Mouse (Mus musculus): ENCODE measurements at regions not wholly inside any gene's neighbourhood (a gene's known extent, or its start where the extent isn't known, plus 50 kb on each side); places are given as distances from the start of the nearest gene placed in this dataset.

DNA sequence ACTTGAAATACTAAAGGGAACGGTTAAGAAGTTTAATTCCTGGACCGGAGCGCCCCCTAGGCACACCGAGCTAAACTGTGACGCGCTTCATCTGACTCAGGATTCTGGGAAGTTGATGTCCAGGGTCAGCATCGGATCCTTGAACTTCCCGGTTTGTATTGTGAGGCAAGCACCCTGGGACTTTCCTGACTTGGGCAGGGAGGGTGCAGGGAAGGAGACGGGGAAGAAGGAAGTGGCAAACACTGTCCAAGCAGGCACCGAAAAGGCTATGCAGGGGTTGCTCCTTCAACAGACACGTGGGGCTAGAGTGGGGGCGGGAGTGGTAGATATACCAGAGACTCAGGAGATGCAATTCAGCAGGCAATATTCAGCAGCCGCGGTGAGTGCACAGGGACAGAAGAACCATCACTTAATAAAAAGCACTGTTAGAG lies 132.7 kb upstream of the Teddm2 start:
- Histone ChIP-seq H3K27ac (peak overlapping the region; percentile 94), H3K36me3 (replicated peaks; ENCODE audit: control insufficient read depth, insufficient read depth, low read depth) (no peaks in the 10 kb centered on the region), H3K4me3 (ENCODE audit: insufficient read depth in 1 of 2, low read depth in 2 of 2, low read length in 2 of 2) (peak overlapping the region; percentile 20 to 49; a peak in 2 of 4 replicates), H3K27me3 (ENCODE audit: control insufficient read depth, insufficient read depth, low read length) (no peaks in the 10 kb centered on the region), H3K9ac (replicated peaks) (peak overlapping the region; percentile 61), H3K4me2 (ENCODE audit: low read depth) (peak overlapping the region; percentile 64), H3K4me1 (replicated peaks; ENCODE audit: control insufficient read depth in 2 of 2, insufficient read depth in 2 of 2, low read length in 1 of 2) (peaks cover 41 to 52% of the 10 kb centered on the region in 2 experiments), H3K9me3 (ENCODE audit: control insufficient read depth, low read length) (no peaks in the 10 kb centered on the region)
- DNase-seq (ENCODE audit: low read depth in 3 of 3, low spot score in 3 of 3) (peak; percentile 66 to 75 (median 70)), ATAC-seq (ENCODE audit: insufficient read depth) (no peak; the same call in 1 of the 2 replicates)
- WGBS (ENCODE audit: insufficient replicate concordance) = 4% methylated on average over 14 of the region's 14 CpGs
- 0 out of 2 replicates have a peak, but pooled peaks have one; percentile 36 for TF ChIP-seq EP300 (IDR thresholded peaks at IDR 0.05; ENCODE audit: low read depth)
- TF ChIP-seq CTCF (IDR thresholded peaks at IDR 0.05; ENCODE audit: low read depth) = peak; percentile 90

DNA sequence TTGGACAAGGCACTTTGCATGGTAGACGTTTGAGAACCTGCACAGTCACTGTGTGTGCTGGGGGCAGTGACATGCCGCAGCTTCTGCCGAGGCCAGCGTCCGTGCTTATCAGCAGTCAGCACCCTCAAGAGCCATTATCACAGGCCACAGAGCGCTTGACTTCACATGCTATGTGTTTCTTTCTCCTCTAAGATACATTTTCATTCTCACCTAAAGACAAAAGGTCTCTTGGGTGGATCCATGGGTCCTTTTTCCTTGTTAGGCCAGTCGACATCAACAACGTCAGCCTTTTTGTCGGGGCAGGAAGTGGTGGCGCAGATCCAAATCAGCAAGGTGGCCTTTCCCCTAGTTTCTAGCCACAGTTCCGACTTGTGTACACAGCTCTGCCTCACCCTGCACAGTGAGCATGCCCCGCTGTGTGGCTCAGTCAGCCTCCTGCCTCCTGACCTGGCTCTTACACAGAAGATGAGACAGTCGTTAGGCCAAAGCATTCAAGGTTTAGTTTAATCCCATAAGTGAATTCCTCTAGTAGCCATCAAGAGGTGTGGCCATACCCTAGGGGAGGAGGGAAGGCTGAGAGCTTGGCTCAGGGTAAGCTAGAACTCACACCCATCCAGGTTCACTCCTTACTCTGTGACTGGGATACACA lies 134.1 kb upstream of the Teddm2 start:
- peaks cover 41 to 57% of the 10 kb centered on the region in 2 experiments for H3K4me1 ChIP-seq (replicated peaks; ENCODE audit: control insufficient read depth in 2 of 2, insufficient read depth in 2 of 2, low read length in 1 of 2)
- peak; percentile 96 for ATAC-seq (ENCODE audit: insufficient read depth)
- peak overlapping the region; percentile 67 for H3K4me2 ChIP-seq (ENCODE audit: low read depth)
- H3K27me3 ChIP-seq (ENCODE audit: control insufficient read depth, insufficient read depth, low read length) = no peaks in the 10 kb centered on the region
- 1% methylated on average over 13 of the region's 13 CpGs for WGBS (ENCODE audit: insufficient replicate concordance)
- peak overlapping the region; percentile 94 for H3K27ac ChIP-seq
- H3K4me3 ChIP-seq (ENCODE audit: insufficient read depth in 1 of 2, low read depth in 2 of 2, low read length in 2 of 2) = peak overlapping the region; percentile 7 to 26; a peak in 1 of 4 replicates
- DNase-seq (ENCODE audit: low read depth in 3 of 3, low spot score in 3 of 3) = peak; percentile 89 to 91 (median 91)
- no peaks in the 10 kb centered on the region for H3K36me3 ChIP-seq (replicated peaks; ENCODE audit: control insufficient read depth, insufficient read depth, low read depth)
- TF ChIP-seq CTCF (IDR thresholded peaks at IDR 0.05; ENCODE audit: low read depth) (peak; percentile 28), EP300 (IDR thresholded peaks at IDR 0.05; ENCODE audit: low read depth) (peak; percentile 93)
- no peaks in the 10 kb centered on the region for H3K9me3 ChIP-seq (ENCODE audit: control insufficient read depth, low read length)
- H3K9ac ChIP-seq (replicated peaks) = peak overlapping the region; percentile 73

DNA sequence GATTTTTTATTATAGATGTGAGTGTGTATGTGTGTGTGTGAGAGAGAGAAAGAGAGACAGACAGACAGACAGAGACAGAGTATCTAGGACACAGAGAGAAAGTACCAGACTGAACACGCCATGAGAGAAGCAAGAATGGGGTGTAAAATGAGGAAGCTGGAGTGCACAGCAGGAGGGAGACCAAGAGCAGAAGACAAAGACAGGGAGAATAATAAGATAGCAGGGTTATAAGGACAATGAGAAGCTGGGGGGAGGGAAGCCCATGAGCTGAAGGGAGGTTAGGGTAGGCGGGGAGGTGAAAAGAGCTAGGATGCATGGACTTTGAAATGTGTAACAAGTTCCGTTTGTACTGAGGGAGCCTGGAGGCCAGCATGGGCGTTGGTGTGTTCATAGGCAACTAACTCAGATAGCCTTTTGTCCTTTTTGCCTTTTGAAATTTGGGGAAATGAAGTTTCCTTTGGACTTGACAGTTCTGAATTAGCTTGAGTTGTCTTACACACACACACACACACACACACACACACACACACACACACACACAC lies 136.8 kb upstream of the Teddm2 start:
- no peak overlapping the region; the same call in 1 of the 2 replicates for H3K27ac ChIP-seq
- no peaks in the 10 kb centered on the region for H3K36me3 ChIP-seq (replicated peaks; ENCODE audit: control insufficient read depth, insufficient read depth, low read depth)
- DNase-seq (ENCODE audit: low read depth in 3 of 3, low spot score in 3 of 3) (peak in 2 of 3 experiments; percentile 22 to 25), ATAC-seq (ENCODE audit: insufficient read depth) (no peak)
- no peak overlapping the region for H3K9ac ChIP-seq (replicated peaks)
- no peaks in the 10 kb centered on the region for H3K27me3 ChIP-seq (ENCODE audit: control insufficient read depth, insufficient read depth, low read length)
- H3K9me3 ChIP-seq (ENCODE audit: control insufficient read depth, low read length) = no peaks in the 10 kb centered on the region
- TF ChIP-seq EP300 (IDR thresholded peaks at IDR 0.05; ENCODE audit: low read depth) = no peak
- no peak for TF ChIP-seq CTCF (IDR thresholded peaks at IDR 0.05; ENCODE audit: low read depth)
- H3K4me2 ChIP-seq (ENCODE audit: low read depth) = no peak overlapping the region
- no peak overlapping the region for H3K4me3 ChIP-seq (ENCODE audit: insufficient read depth in 1 of 2, low read depth in 2 of 2, low read length in 2 of 2)
- H3K4me1 ChIP-seq (replicated peaks; ENCODE audit: control insufficient read depth in 2 of 2, insufficient read depth in 2 of 2, low read length in 1 of 2) = peaks cover 41 to 54% of the 10 kb centered on the region in 2 experiments
- WGBS (ENCODE audit: insufficient replicate concordance) = 48% methylated on average over 4 of the region's 4 CpGs

DNA sequence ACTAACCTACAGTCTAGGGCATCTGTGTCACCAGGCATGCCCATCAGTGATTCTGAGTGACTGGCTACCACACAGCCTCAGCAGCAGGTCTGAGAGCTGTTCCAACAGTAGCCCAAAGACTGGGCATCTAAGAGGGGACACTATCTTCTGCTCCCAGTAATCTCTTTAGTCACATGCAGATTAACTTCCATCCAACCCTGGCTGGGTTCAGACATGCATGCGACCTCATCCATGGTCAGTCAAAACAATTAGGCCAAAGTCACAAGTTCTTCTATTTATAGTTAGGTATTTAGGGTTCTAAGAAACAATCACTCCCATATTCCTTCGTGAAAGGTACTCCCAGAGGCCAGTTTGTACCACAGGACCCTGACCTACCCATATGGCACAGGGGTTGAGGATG lies 138.2 kb upstream of the Teddm2 start:
- H3K27ac ChIP-seq = no peak overlapping the region
- DNase-seq (ENCODE audit: low read depth in 3 of 3, low spot score in 3 of 3) (no peak), ATAC-seq (ENCODE audit: insufficient read depth) (no peak)
- 66% methylated on average over 2 of the region's 2 CpGs for WGBS (ENCODE audit: insufficient replicate concordance)
- H3K9me3 ChIP-seq (ENCODE audit: control insufficient read depth, low read length) = no peaks in the 10 kb centered on the region
- H3K4me2 ChIP-seq (ENCODE audit: low read depth) = no peak overlapping the region
- H3K9ac ChIP-seq (replicated peaks) = no peak overlapping the region
- H3K4me1 ChIP-seq (replicated peaks; ENCODE audit: control insufficient read depth in 2 of 2, insufficient read depth in 2 of 2, low read length in 1 of 2) = peaks cover 31 to 43% of the 10 kb centered on the region in 2 experiments
- H3K27me3 ChIP-seq (ENCODE audit: control insufficient read depth, insufficient read depth, low read length) = no peaks in the 10 kb centered on the region
- H3K4me3 ChIP-seq (ENCODE audit: insufficient read depth in 1 of 2, low read depth in 2 of 2, low read length in 2 of 2) = no peak overlapping the region
- H3K36me3 ChIP-seq (replicated peaks; ENCODE audit: control insufficient read depth, insufficient read depth, low read depth) = no peaks in the 10 kb centered on the region
- TF ChIP-seq EP300 (IDR thresholded peaks at IDR 0.05; ENCODE audit: low read depth) = no peak
- TF ChIP-seq CTCF (IDR thresholded peaks at IDR 0.05; ENCODE audit: low read depth) = no peak

DNA sequence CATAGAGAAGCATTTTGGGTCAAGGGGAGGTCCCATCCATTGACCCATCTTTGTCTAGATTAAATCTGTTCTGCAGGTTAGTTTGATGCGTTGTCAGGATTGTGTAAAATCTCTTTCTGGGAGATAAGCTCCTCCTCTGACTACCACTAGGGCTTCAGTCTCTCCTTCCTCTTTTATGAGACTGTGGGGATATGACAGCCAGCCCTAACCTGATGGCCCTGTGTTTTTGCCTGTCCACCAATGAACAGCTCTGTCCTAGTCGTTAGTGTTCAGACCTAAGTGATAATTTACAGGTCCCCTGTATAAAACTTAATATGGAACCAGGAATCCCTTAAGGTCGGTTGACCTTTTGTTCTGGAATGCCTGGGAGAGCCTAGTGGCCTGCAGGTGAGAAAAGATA lies 140.9 kb upstream of the Teddm2 start:
- no peaks in the 10 kb centered on the region for H3K27me3 ChIP-seq (ENCODE audit: control insufficient read depth, insufficient read depth, low read length)
- no peaks in the 10 kb centered on the region for H3K9me3 ChIP-seq (ENCODE audit: control insufficient read depth, low read length)
- no peak overlapping the region for H3K4me2 ChIP-seq (ENCODE audit: low read depth)
- 41% methylated on average over 3 of the region's 3 CpGs for WGBS (ENCODE audit: insufficient replicate concordance)
- no peak for DNase-seq (ENCODE audit: low read depth in 3 of 3, low spot score in 3 of 3)
- TF ChIP-seq CTCF (IDR thresholded peaks at IDR 0.05; ENCODE audit: low read depth) (no peak), EP300 (IDR thresholded peaks at IDR 0.05; ENCODE audit: low read depth) (no peak)
- H3K9ac ChIP-seq (replicated peaks) = no peak overlapping the region
- no peak for ATAC-seq (ENCODE audit: insufficient read depth)
- H3K36me3 ChIP-seq (replicated peaks; ENCODE audit: control insufficient read depth, insufficient read depth, low read depth) = no peaks in the 10 kb centered on the region
- no peak overlapping the region for H3K27ac ChIP-seq
- H3K4me3 ChIP-seq (ENCODE audit: insufficient read depth in 1 of 2, low read depth in 2 of 2, low read length in 2 of 2) = no peak overlapping the region
- H3K4me1 ChIP-seq (replicated peaks; ENCODE audit: control insufficient read depth in 2 of 2, insufficient read depth in 2 of 2, low read length in 1 of 2) = peaks cover 4 to 19% of the 10 kb centered on the region in 2 experiments
